Mouse (Mus musculus): Measurements from ENCODE around the gene Dab2ip.

GRCm38 (mm10) chr2:35529856-35530255 lies 28.2 kb upstream of the Dab2ip start:
- no peak for TF ChIP-seq POLR2A (IDR thresholded peaks at IDR 0.05; ENCODE audit: low read depth, low read length)
- no peak for TF ChIP-seq KAT2A (IDR thresholded peaks at IDR 0.05; ENCODE audit: insufficient replicate concordance, low read length)
- TF ChIP-seq EP300 (IDR thresholded peaks at IDR 0.05; ENCODE audit: low read length) = no peak
- TF ChIP-seq CTCF (conservative IDR thresholded peaks at IDR 0.05 in 1 of 2, IDR thresholded peaks at IDR 0.05 in 1 of 2; ENCODE audit: low read depth in 2 of 2, low read length in 2 of 2) = no peak
- no peak for TF ChIP-seq MAX (IDR thresholded peaks at IDR 0.05; ENCODE audit: low read length)
- no peak for TF ChIP-seq NELFE (IDR thresholded peaks at IDR 0.05; ENCODE audit: low read depth, low read length)
- TF ChIP-seq ZNF384 (IDR thresholded peaks at IDR 0.05; ENCODE audit: low read depth, low read length) = no peak
- TF ChIP-seq MAFK (IDR thresholded peaks at IDR 0.05; ENCODE audit: insufficient replicate concordance, low read length) = no peak
- TF ChIP-seq MAZ (IDR thresholded peaks at IDR 0.05; ENCODE audit: low read depth, low read length) = no peak
- no peak for TF ChIP-seq SMC3 (IDR thresholded peaks at IDR 0.05; ENCODE audit: low read depth, low read length)
- no peak for TF ChIP-seq USF1 (IDR thresholded peaks at IDR 0.05; ENCODE audit: low read depth, low read length)
- TF ChIP-seq TCF12 (IDR thresholded peaks at IDR 0.05; ENCODE audit: low read depth, low read length) = no peak
- no peak for TF ChIP-seq ETS1 (conservative IDR thresholded peaks at IDR 0.05; ENCODE audit: low read depth, low read length)
- TF ChIP-seq POLR2AphosphoS2 (IDR thresholded peaks at IDR 0.05; ENCODE audit: low read depth, low read length) = no peak
